Mouse (Mus musculus) duodenum, adult 2 months (tissue): ENCODE results near the gene Orc3. TPM values are rescaled to one million over a fixed set of nuclear protein-coding genes. Genes with fewer than 3 reads are reported as not detected.

Experiments used
- polyA plus RNA-seq: library from polyadenylated mRNA; depleted of rRNA; stranded (reverse); fragments of >200 nt; gene quantifications from 2 replicates; pipeline ENCODE4 v1.2.3, GENCODE M21; 2012; ENCODE audit warnings: low replicate concordance; rRNA removed

Gene Orc3
- polyA plus RNA-seq, result 2.5 and 3.7 TPM in 2 replicates

DNA sequence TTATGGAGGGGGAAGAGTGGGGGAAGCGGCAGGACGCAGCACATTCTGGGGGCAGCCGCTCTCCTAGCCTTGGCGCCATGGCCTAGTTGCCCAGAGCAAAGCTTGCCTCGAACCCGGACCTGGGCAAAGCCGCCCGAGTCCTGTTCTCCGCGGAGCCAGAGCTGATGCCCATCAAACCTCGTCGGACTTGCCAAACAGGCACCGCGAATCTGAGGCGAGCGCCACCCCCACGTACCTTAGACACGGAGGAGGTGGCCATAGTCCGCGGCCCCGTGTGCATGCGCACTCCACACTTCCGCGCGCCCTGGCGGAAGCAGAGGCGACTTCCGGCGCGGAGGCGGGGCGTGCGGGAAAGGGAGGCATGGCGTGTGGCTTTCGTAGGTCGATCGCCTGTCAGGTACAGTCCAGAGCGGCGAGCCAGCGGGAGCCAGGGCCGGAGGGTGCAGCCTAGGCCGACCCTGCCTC is at the start of gene Orc3, which contains the start of gene Rars2:
Gene Orc3, minus strand, starts transcription at position 315 of the 465 bp plus-strand sequence.
Gene Rars2, plus strand, starts transcription at position 328 of the 465 bp plus-strand sequence.

GRCm38 (mm10) chr4:34550748-34551097 is 64.0 kb downstream of the Orc3 start, which contains the start of gene Akirin2:
Akirin2 (plus strand) TSS chr4:34550937.

Other genes starting within 250 kb of the Orc3 start
- 11.5 and 34.2 TPM in 2 replicates for gene Akirin2, start 64.0 kb downstream of the Orc3 start, polyA plus RNA-seq
- gene Rars2, start within 50 bp of the Orc3 start, polyA plus RNA-seq, result 4.1 and 5.2 TPM in 2 replicates
- 3.7 and 5.4 TPM in 2 replicates for gene Slc35a1, start 72.5 kb upstream of the Orc3 start, polyA plus RNA-seq
- not detected in 2 replicates for gene Cfap206, start 115.3 kb upstream of the Orc3 start, polyA plus RNA-seq
- not detected in 2 replicates for gene Gm136, start 141.3 kb upstream of the Orc3 start, polyA plus RNA-seq
- gene Smim8, start 163.5 kb upstream of the Orc3 start, polyA plus RNA-seq, result 0.37 and 0.50 TPM in 2 replicates